9 mouse cellular contexts compared by ENCODE assay signal in genomic region chr10:75446501-75447083, GRCm38 (mm10). TPM values are rescaled to one million over a fixed set of nuclear protein-coding genes. Genes with fewer than 3 reads are reported as not detected.
DNase-seq lines count a peak whose midpoint lies in the region; ATAC-seq and TF ChIP-seq lines count a peak whose summit lies in the region.
"Had no signal": no experiment of that assay in that cellular context is flagged by ENCODE, and none has a peak within 500 bp of the region (broad histone marks: within the 10 kb centered on the region; RNA-seq: fewer than 3 reads in every experiment).

No protein-coding gene starts in this region.

- no peak for ATAC-seq in limb, embryonic 13.5 days (ENCODE audit: low FRiP score, low read depth)
- no peak for ATAC-seq in embryonic facial prominence, embryonic 14.5 days (ENCODE audit: low read depth)
- no peak for ATAC-seq in liver, postnatal 0 days
- no peak for ATAC-seq in megakaryocyte-erythroid progenitor cell, adult 5-6 weeks (replicated peaks; ENCODE audit: low FRiP score, low TSS enrichment, poor library complexity, severe bottlenecking)
- ATAC-seq in monocyte, adult 5-6 weeks (replicated peaks; ENCODE audit: insufficient number of reproducible peaks, low FRiP score, low TSS enrichment, poor library complexity, severe bottlenecking), result no peak
- ATAC-seq: midbrain, embryonic 13.5 days had no signal

- no peaks in the 10 kb centered on the region for H3K9me3 ChIP-seq in limb, embryonic 13.5 days
- H3K9me3 ChIP-seq in limb, embryonic 10.5 days (replicated peaks), result no peaks in the 10 kb centered on the region
- H3K9me3 ChIP-seq in embryonic facial prominence, embryonic 14.5 days (ENCODE audit: control insufficient read depth, low read length), result no peaks in the 10 kb centered on the region
- H3K9me3 ChIP-seq in liver, postnatal 0 days (ENCODE audit: low read length), result no peaks in the 10 kb centered on the region
- H3K9me3 ChIP-seq: midbrain, embryonic 13.5 days had no signal

- TF ChIP-seq EP300 in liver, postnatal 0 days (IDR thresholded peaks at IDR 0.05; ENCODE audit: low read depth), result no peak

- no peak for DNase-seq in limb, embryonic 10.5 days (ENCODE audit: low spot score)
- peak; percentile 24 to 46 for DNase-seq in CD8-positive naive resting alpha-beta T cell, adult 2 months (ENCODE audit: low read depth in 2 of 2, low spot score in 2 of 2)
- peak; percentile 36 for DNase-seq in embryonic facial prominence, embryonic 14.5 days (ENCODE audit: low spot score)
- peak; percentile 38 for DNase-seq in liver, postnatal 0 days
- no peak for DNase-seq in MN1 (ENCODE audit: low spot score)

- H3K4me1 ChIP-seq in limb, embryonic 13.5 days, result peaks cover 38% of the 10 kb centered on the region
- H3K4me1 ChIP-seq in limb, embryonic 10.5 days, result peaks cover 24% of the 10 kb centered on the region
- peaks cover 26% of the 10 kb centered on the region for H3K4me1 ChIP-seq in embryonic facial prominence, embryonic 14.5 days (ENCODE audit: control insufficient read depth, insufficient read depth, low read length)
- H3K4me1 ChIP-seq in liver, postnatal 0 days (ENCODE audit: insufficient read depth), result peaks cover 11% of the 10 kb centered on the region

- no peaks in the 10 kb centered on the region for H3K27me3 ChIP-seq in limb, embryonic 13.5 days
- 0 out of 2 replicates have a peak, but pooled peaks cover 2% of the 10 kb centered on the region for H3K27me3 ChIP-seq in limb, embryonic 10.5 days (ENCODE audit: low read depth, poor library complexity, severe bottlenecking)
- H3K27me3 ChIP-seq in embryonic facial prominence, embryonic 14.5 days (replicated peaks; ENCODE audit: control insufficient read depth, insufficient read depth, low read length), result no peaks in the 10 kb centered on the region
- no peaks in the 10 kb centered on the region for H3K27me3 ChIP-seq in liver, postnatal 0 days (ENCODE audit: insufficient read depth, low read length)
- H3K27me3 ChIP-seq: midbrain, embryonic 13.5 days had no signal

- TF ChIP-seq CTCF in liver, postnatal 0 days (IDR thresholded peaks at IDR 0.05; ENCODE audit: low read depth), result no peak

- H3K9ac ChIP-seq in limb, embryonic 13.5 days, result no peak overlapping the region
- no peak overlapping the region for H3K9ac ChIP-seq in embryonic facial prominence, embryonic 14.5 days (ENCODE audit: low read depth, low read length)
- H3K9ac ChIP-seq in liver, postnatal 0 days (replicated peaks), result no peak overlapping the region
- H3K9ac ChIP-seq: midbrain, embryonic 13.5 days had no signal

- no peak overlapping the region for H3K4me2 ChIP-seq in limb, embryonic 13.5 days (replicated peaks)
- no peak overlapping the region for H3K4me2 ChIP-seq in embryonic facial prominence, embryonic 14.5 days (ENCODE audit: low read depth, low read length)
- H3K4me2 ChIP-seq in liver, postnatal 0 days (ENCODE audit: low read depth, low read length), result no peak overlapping the region
- H3K4me2 ChIP-seq: midbrain, embryonic 13.5 days had no signal

- WGBS in limb, embryonic 13.5 days, result 74% methylated on average over 13 of the region's 13 CpGs
- 66% methylated on average over 13 of the region's 13 CpGs for WGBS in limb, embryonic 10.5 days
- 75% methylated on average over 13 of the region's 13 CpGs for WGBS in embryonic facial prominence, embryonic 14.5 days
- WGBS in liver, postnatal 0 days (ENCODE audit: insufficient replicate concordance), result 48% methylated on average over 13 of the region's 13 CpGs

- no peak overlapping the region for H3K4me3 ChIP-seq in limb, embryonic 13.5 days
- no peak overlapping the region for H3K4me3 ChIP-seq in limb, embryonic 10.5 days
- no peak overlapping the region for H3K4me3 ChIP-seq in embryonic facial prominence, embryonic 14.5 days (ENCODE audit: low read depth, low read length)
- no peak overlapping the region for H3K4me3 ChIP-seq in liver, postnatal 0 days (ENCODE audit: low read depth, low read length)
- H3K4me3 ChIP-seq: midbrain, embryonic 13.5 days had no signal

- no peaks in the 10 kb centered on the region for H3K36me3 ChIP-seq in limb, embryonic 13.5 days
- H3K36me3 ChIP-seq in limb, embryonic 10.5 days, result no peaks in the 10 kb centered on the region
- H3K36me3 ChIP-seq in embryonic facial prominence, embryonic 14.5 days (ENCODE audit: control insufficient read depth, insufficient read depth, low read length), result no peaks in the 10 kb centered on the region
- H3K36me3 ChIP-seq in liver, postnatal 0 days (replicated peaks; ENCODE audit: insufficient read depth, low read length), result no peaks in the 10 kb centered on the region
- H3K36me3 ChIP-seq: midbrain, embryonic 13.5 days had no signal

- peak overlapping the region; percentile 15; the same call in 1 of the 2 replicates for H3K27ac ChIP-seq in limb, embryonic 13.5 days
- no peak overlapping the region for H3K27ac ChIP-seq in limb, embryonic 10.5 days
- H3K27ac ChIP-seq in embryonic facial prominence, embryonic 14.5 days (replicated peaks; ENCODE audit: low read depth, low read length), result no peak overlapping the region; the same call in 1 of the 2 replicates
- H3K27ac ChIP-seq in liver, postnatal 0 days (ENCODE audit: low read depth), result no peak overlapping the region
- H3K27ac ChIP-seq: midbrain, embryonic 13.5 days had no signal

RNA-seq across cellular contexts. Expression of gene Upb1, which starts 45.7 kb away (rescaled TPM):
- 0.57 and 0.67 TPM in 2 replicates for polyA plus RNA-seq in limb, embryonic 13.5 days (2015; fragmentation: Nextera tagmentation; extraction: Ambion mirVana)
- polyA plus RNA-seq in limb, embryonic 10.5 days (2016; fragmentation: Nextera tagmentation; extraction: Ambion mirVana), result 0.70 TPM in 1 of 2 replicates, not detected in the other
- polyA plus RNA-seq in embryonic facial prominence, embryonic 14.5 days (2014; fragmentation: Nextera tagmentation; extraction: Ambion mirVana), result 0.99 and 2.2 TPM in 2 replicates
- 84.2 and 103 TPM in 2 replicates for polyA plus RNA-seq in liver, postnatal 0 days (2015; fragmentation: Nextera tagmentation; extraction: Ambion mirVana)
- total RNA-seq in megakaryocyte-erythroid progenitor cell, adult 5-6 weeks (2014; fragmentation: Nextera tagmentation), result not detected in 2 replicates
- 0.19 and 0.50 TPM in 2 replicates for total RNA-seq in megakaryocyte-erythroid progenitor cell, adult 5-6 weeks (2017)
- total RNA-seq in monocyte, adult 5-6 weeks (2017), result 1.5 to 1.6 TPM (median 1.5 TPM) in 3 replicates
- polyA plus RNA-seq: midbrain, embryonic 13.5 days had no signal

Comparison
In these comparisons a context has a peak if more than half of its experiments do, and no peak if none do; other contexts are left out.
1. DNase-seq: peak in CD8-positive naive resting alpha-beta T cell, adult 2 months (2 of 2), embryonic facial prominence, embryonic 14.5 days (single experiment) and liver, postnatal 0 days (single experiment); none in limb, embryonic 10.5 days (single experiment) and MN1 (single experiment).
2. RNA of gene Upb1, which starts 45.7 kb away (polyA plus RNA-seq): 84.2 to 103 TPM in liver, postnatal 0 days; 0.99 to 2.2 TPM in embryonic facial prominence, embryonic 14.5 days, 0.57 to 0.67 TPM in limb, embryonic 13.5 days and 0.70 TPM in limb, embryonic 10.5 days; every median in the first group is over 10 times any median in the second.